Mouse (Mus musculus): ENCODE measurements at regions not wholly inside any gene's neighbourhood (a gene's known extent, or its start where the extent isn't known, plus 50 kb on each side); places are given as distances from the start of the nearest gene placed in this dataset.

DNA sequence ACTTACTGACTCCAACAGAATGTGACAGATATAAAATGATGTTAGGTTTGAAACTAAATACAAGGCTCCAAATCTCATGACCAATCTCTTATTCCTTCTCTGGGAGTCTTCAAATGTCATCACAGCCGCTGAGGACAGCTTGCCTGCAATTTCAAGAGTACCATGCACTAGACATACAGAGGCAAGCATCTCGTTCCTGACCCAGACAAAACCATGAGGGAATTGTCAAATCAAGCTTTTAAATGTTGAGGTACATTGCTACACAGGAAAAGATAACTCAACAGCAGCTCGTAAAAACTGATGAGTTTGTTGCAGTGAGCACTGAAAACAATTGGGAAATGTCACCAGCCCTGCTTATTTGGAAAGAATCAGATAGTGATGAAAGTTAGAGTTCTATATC, 397.0 kb downstream of the Rapgef2 start:
- no peak for TF ChIP-seq CTCF (IDR thresholded peaks at IDR 0.05; ENCODE audit: control insufficient read depth, insufficient read depth, insufficient replicate concordance, low read depth, low read length)
- no peak for TF ChIP-seq POLR2A (IDR thresholded peaks at IDR 0.05; ENCODE audit: control insufficient read depth, low read depth, low read length)

Measured in testis, adult 2 months (tissue).